Mouse (Mus musculus) intestine, postnatal 0 days (tissue): ENCODE data around the gene Dnah12. TPM values are rescaled to one million over a fixed set of nuclear protein-coding genes. Genes with fewer than 3 reads are reported as not detected.
A peak's percentile ranks its signal among the peaks of the same experiment; 100 is the strongest.

Source experiments
- ATAC-seq: fragments of 200-750 bp; cut with Nextera tagmentation; 2 replicates; pipeline ENCODE4 v1.8.0; 2017; ENCODE audit warnings: mild to moderate bottlenecking, moderate TSS enrichment, moderate library complexity
- H3K27ac ChIP-seq: fragments of 300-500 bp; sonication (generic); 2 replicates; pipeline ENCODE4 v1.5.1; 2014; ENCODE audit warnings: mild to moderate bottlenecking, low read depth, low read length, moderate library complexity
- H3K27me3 ChIP-seq: fragments of 300-500 bp; sonication (generic); replicated peaks from 2 replicates; pipeline ENCODE4 v1.6.1; 2014; ENCODE audit warnings: low read length, mixed read lengths; ENCODE audit not compliant: control insufficient read depth, insufficient read depth
- H3K36me3 ChIP-seq: fragments of 300-500 bp; sonication (generic); 2 replicates; pipeline ENCODE4 v1.6.1; 2014; ENCODE audit warnings: mild to moderate bottlenecking, moderate library complexity; ENCODE audit not compliant: control insufficient read depth, insufficient read depth
- H3K4me1 ChIP-seq: fragments of 300-500 bp; sonication (generic); replicated peaks from 2 replicates; pipeline ENCODE4 v1.6.1; 2014; ENCODE audit warnings: antibody characterized with exemption, low read length, mixed read lengths; ENCODE audit not compliant: control insufficient read depth, insufficient read depth
- H3K4me2 ChIP-seq: fragments of 300-500 bp; sonication (generic); replicated peaks from 2 replicates; pipeline ENCODE4 v1.6.1; 2014; ENCODE audit warnings: low read depth, mild to moderate bottlenecking, moderate library complexity
- H3K4me3 ChIP-seq: fragments of 300-500 bp; sonication (generic); 2 replicates; pipeline ENCODE4 v1.5.1; 2014; ENCODE audit warnings: low read depth, low read length
- H3K9ac ChIP-seq: fragments of 300-500 bp; sonication (generic); 2 replicates; pipeline ENCODE4 v1.6.1; 2014; ENCODE audit warnings: mild to moderate bottlenecking, low read depth, low read length
- H3K9me3 ChIP-seq: fragments of 300-500 bp; sonication (generic); 2 replicates; pipeline ENCODE4 v1.6.1; 2016; ENCODE audit warnings: mixed run types; ENCODE audit not compliant: control insufficient read depth
- CTCF ChIP-seq: sonication (generic); IDR thresholded peaks from 2 replicates; pipeline ENCODE4 v1.5.1; 2016; ENCODE audit warnings: low read depth, mild to moderate bottlenecking, control low read depth, antibody characterized with exemption, moderate library complexity
- WGBS: fragments of 180-500 bp; shearing (Covaris S2); extraction: QIAGEN DNeasy Blood & Tissue Kit; methylation state at CpG from one replicate; pipeline ENCODE4 v1.1.7; 2014; 5-methylcytosine and 5-hydroxymethylcytosine counted together
- polyA plus RNA-seq: library from polyadenylated mRNA; unstranded; fragments of >200 nt; fragmentation: Nextera tagmentation; extraction: Ambion mirVana; gene quantifications from 2 replicates; pipeline ENCODE4 v1.2.1, GENCODE M21; 2015

Dnah12 gene
- polyA plus RNA-seq, 1 experiment from 2014 or later = 0.05 TPM

DNA sequence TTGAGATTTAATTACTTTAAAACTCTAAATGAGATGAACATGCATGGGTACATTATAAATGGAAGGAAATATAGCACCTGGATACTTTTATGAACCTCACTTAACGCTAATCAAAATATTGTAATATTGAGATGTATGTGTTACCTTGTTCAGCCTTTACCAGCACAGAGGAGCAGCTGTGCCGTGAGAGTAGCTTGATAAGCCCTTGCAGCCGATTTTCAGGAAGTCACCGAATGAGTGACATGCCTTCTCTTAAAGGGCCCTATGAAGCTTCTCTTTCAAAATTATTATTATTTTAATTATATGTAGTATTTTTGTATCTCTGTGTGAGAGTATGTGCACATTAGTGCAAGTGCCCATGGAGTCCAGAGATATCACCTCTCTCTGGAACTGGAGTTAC, 75.1 kb downstream of the Dnah12 start:
- no peaks in the 10 kb centered on the region for H3K36me3 ChIP-seq
- H3K4me1 ChIP-seq = no peaks in the 10 kb centered on the region
- H3K9me3 ChIP-seq = no peaks in the 10 kb centered on the region
- H3K27ac ChIP-seq = no peak overlapping the region
- no peak for TF ChIP-seq CTCF
- no peak for ATAC-seq
- H3K4me2 ChIP-seq = no peak overlapping the region
- no peak overlapping the region for H3K9ac ChIP-seq
- 70% methylated on average over 4 of the region's 4 CpGs for WGBS
- H3K27me3 ChIP-seq = no peaks in the 10 kb centered on the region
- H3K4me3 ChIP-seq = no peak overlapping the region

DNA sequence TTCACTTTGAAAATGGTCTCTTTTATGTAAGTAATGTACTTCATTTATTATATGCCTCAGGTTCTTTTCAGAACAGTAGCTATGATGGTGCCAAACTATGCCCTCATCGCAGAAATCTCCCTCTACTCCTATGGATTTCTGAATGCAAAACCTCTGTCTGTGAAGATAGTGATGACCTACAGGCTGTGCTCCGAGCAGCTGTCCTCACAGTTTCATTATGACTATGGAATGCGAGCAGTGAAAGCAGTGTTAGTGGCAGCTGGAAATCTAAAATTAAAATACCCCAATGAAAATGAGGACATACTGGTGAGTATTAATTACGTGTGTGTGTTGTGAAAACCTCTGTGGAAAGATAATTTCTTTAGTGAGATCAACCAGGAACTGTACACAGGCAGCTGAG, 80.5 kb downstream of the Dnah12 start:
- H3K27ac ChIP-seq = no peak overlapping the region
- H3K27me3 ChIP-seq = no peaks in the 10 kb centered on the region
- WGBS = 73% methylated on average over 4 of the region's 4 CpGs
- H3K4me1 ChIP-seq = no peaks in the 10 kb centered on the region
- no peak overlapping the region for H3K9ac ChIP-seq
- no peak for ATAC-seq
- H3K4me2 ChIP-seq = no peak overlapping the region
- H3K36me3 ChIP-seq = no peaks in the 10 kb centered on the region
- H3K4me3 ChIP-seq = no peak overlapping the region
- no peaks in the 10 kb centered on the region for H3K9me3 ChIP-seq
- TF ChIP-seq CTCF = no peak

DNA sequence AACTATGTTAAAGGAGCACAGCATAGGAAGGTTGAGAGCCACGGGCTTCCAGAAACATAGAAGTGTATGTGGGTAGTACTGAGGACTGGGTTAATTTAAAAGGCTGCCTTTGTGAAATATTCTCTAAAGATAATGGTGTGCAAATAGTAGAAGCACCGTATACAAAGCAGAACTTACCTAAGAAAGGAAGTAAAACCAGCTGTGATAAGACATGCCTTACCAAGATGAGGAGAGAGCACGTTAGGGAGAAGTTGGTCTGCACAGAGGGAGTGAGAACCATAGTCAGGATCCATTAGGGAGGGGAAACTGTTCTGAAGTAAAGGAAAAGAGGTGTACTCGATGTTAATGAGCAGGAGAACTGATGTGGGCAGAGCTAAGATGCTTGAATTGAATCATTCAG, 90.7 kb downstream of the Dnah12 start:
- no peaks in the 10 kb centered on the region for H3K36me3 ChIP-seq
- WGBS = 48% methylated on average over 4 of the region's 4 CpGs
- H3K27ac ChIP-seq = no peak overlapping the region
- no peak for TF ChIP-seq CTCF
- H3K4me3 ChIP-seq = no peak overlapping the region
- ATAC-seq = no peak
- H3K9ac ChIP-seq = no peak overlapping the region
- H3K4me2 ChIP-seq = no peak overlapping the region
- H3K9me3 ChIP-seq = no peaks in the 10 kb centered on the region
- H3K4me1 ChIP-seq = no peaks in the 10 kb centered on the region
- H3K27me3 ChIP-seq = no peaks in the 10 kb centered on the region

DNA sequence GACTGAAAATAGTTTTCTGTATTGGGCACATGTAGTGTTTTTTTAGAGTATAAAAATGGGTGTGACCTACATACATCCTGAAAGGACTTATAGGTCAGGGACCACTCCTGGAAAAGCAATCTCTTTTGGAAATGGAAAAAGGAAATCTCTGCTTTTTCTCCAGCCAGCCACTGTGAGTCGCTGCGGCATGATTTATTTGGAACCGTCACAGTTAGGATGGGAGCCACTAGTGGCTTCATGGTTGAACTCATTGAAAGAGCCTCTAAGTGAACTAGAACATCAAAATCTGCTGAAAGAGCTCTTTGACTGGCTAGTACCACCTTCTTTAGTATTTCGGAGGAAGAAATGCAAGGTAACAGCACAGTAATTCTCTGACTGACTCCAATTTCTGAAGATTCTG, 92.6 kb downstream of the Dnah12 start:
- Histone ChIP-seq H3K27ac (no peak overlapping the region), H3K36me3 (no peaks in the 10 kb centered on the region), H3K4me2 (no peak overlapping the region), H3K9me3 (no peaks in the 10 kb centered on the region), H3K4me1 (no peaks in the 10 kb centered on the region), H3K27me3 (no peaks in the 10 kb centered on the region), H3K4me3 (no peak overlapping the region), H3K9ac (no peak overlapping the region)
- 44% methylated on average over 4 of the region's 4 CpGs for WGBS
- ATAC-seq = no peak
- TF ChIP-seq CTCF = peak; percentile 65

- TF ChIP-seq CTCF = no peak
Observed at GRCm38 (mm10) chr14:26794431-26794830, 101.4 kb downstream of the Dnah12 start.

DNA sequence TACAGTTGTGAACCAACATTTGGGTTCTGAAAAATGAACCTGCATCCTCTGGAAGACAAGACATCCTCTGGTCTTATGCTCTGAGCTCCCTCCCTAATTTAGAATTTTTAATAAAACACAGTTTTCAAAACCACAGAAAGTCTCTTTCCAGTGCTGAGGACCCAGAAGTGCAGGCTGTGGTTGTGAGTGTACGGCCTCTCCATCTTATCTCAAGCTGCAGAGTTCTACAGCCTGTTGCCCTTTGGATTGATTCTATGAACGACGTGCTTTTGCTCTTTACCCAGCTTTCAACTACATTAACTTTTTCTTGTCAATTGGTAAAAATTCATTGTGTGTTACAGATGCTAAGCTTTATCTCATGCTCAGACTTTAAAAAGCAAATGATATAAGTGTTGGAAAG, 105.3 kb downstream of the Dnah12 start:
- Histone ChIP-seq H3K27ac (no peak overlapping the region), H3K4me2 (no peak overlapping the region), H3K4me1 (no peaks in the 10 kb centered on the region), H3K9ac (no peak overlapping the region), H3K4me3 (no peak overlapping the region), H3K27me3 (no peaks in the 10 kb centered on the region), H3K9me3 (no peaks in the 10 kb centered on the region), H3K36me3 (no peaks in the 10 kb centered on the region)
- no peak for ATAC-seq
- no peak for TF ChIP-seq CTCF
- 61% methylated on average over 3 of the region's 3 CpGs for WGBS

More at GRCm38 (mm10) chr14:26794431-26794830, 101.4 kb downstream of the Dnah12 start:
- WGBS = 82% methylated on average over 2 of the region's 2 CpGs
- Histone ChIP-seq H3K27me3 (no peaks in the 10 kb centered on the region), H3K9ac (no peak overlapping the region), H3K36me3 (no peaks in the 10 kb centered on the region), H3K27ac (no peak overlapping the region), H3K4me3 (no peak overlapping the region), H3K4me2 (no peak overlapping the region), H3K9me3 (no peaks in the 10 kb centered on the region), H3K4me1 (no peaks in the 10 kb centered on the region)
- no peak for ATAC-seq

GRCm38 (mm10) chr14:26799286-26799685, 106.2 kb downstream of the Dnah12 start:
- Histone ChIP-seq H3K9ac (no peak overlapping the region), H3K4me1 (no peaks in the 10 kb centered on the region), H3K4me3 (no peak overlapping the region), H3K4me2 (no peak overlapping the region), H3K9me3 (no peaks in the 10 kb centered on the region), H3K27me3 (no peaks in the 10 kb centered on the region), H3K36me3 (no peaks in the 10 kb centered on the region), H3K27ac (no peak overlapping the region)
- TF ChIP-seq CTCF = no peak
- ATAC-seq = no peak
- 76% methylated on average over 3 of the region's 3 CpGs for WGBS
